Mouse (Mus musculus): ENCODE data around the gene Slc25a16.

- TF ChIP-seq CTCF (conservative IDR thresholded peaks at IDR 0.05; ENCODE audit: low read length), result no peak
- no peak for TF ChIP-seq POU5F1 (IDR thresholded peaks at IDR 0.05; ENCODE audit: borderline replicate concordance, low read length)
- no peak for TF ChIP-seq NANOG (IDR thresholded peaks at IDR 0.05; ENCODE audit: borderline replicate concordance, low read length)
Measured at GRCm38 (mm10) chr10:62900144-62900543, 20.3 kb upstream of the Slc25a16 start.

Measured in E14TG2a.4 (cell line).